In genomic region chr10:77339871-77340341, GRCm38 (mm10) we compare ENCODE assay signal across 8 mouse cellular contexts.
DNase-seq lines count a peak whose midpoint lies in the region; ATAC-seq and TF ChIP-seq lines count a peak whose summit lies in the region.

No protein-coding gene starts in this region.

- peak overlapping the region; percentile 54 for H3K4me2 ChIP-seq in intestine, embryonic 15.5 days (replicated peaks)
- peak overlapping the region; percentile 86 for H3K4me2 ChIP-seq in midbrain, postnatal 0 days (ENCODE audit: low read depth, low read length, poor library complexity, severe bottlenecking)

- H3K9me3 ChIP-seq in intestine, embryonic 15.5 days: no peaks in the 10 kb centered on the region
- no peaks in the 10 kb centered on the region for H3K9me3 ChIP-seq in midbrain, postnatal 0 days (ENCODE audit: low read length)

- H3K27ac ChIP-seq in intestine, embryonic 15.5 days: no peak overlapping the region
- H3K27ac ChIP-seq in midbrain, postnatal 0 days (ENCODE audit: low read depth, low read length): no peak overlapping the region

- no peak overlapping the region; the same call in 1 of the 2 replicates for H3K9ac ChIP-seq in intestine, embryonic 15.5 days
- peak overlapping the region; percentile 44; the same call in 1 of the 2 replicates for H3K9ac ChIP-seq in midbrain, postnatal 0 days (replicated peaks; ENCODE audit: low read length, poor library complexity, severe bottlenecking)

- H3K4me3 ChIP-seq in intestine, embryonic 15.5 days (replicated peaks): peak overlapping the region; percentile 21
- peak overlapping the region; percentile 41 for H3K4me3 ChIP-seq in midbrain, postnatal 0 days (ENCODE audit: low read depth, low read length)

- TF ChIP-seq CTCF in midbrain, postnatal 0 days (IDR thresholded peaks at IDR 0.05): peak; percentile 81

- 23% methylated on average over 18 of the region's 18 CpGs for WGBS in intestine, embryonic 15.5 days
- WGBS in midbrain, postnatal 0 days: 3% methylated on average over 18 of the region's 18 CpGs

- no peaks in the 10 kb centered on the region for H3K27me3 ChIP-seq in intestine, embryonic 15.5 days (replicated peaks)
- no peaks in the 10 kb centered on the region for H3K27me3 ChIP-seq in midbrain, postnatal 0 days (ENCODE audit: insufficient read depth, low read length)

- DNase-seq in cerebellum, postnatal 10 days: peak; percentile 72 to 74
- DNase-seq in cerebellum, adult 9-10 months: no peak
- peak; percentile 56 for DNase-seq in testis, postnatal 10 days (ENCODE audit: low spot score)
- DNase-seq in testis, postnatal 14 days (ENCODE audit: low spot score): no peak
- DNase-seq in midbrain, postnatal 0 days (ENCODE audit: low spot score): peak; percentile 71
- no peak for DNase-seq in thymus, postnatal 36 days
- DNase-seq in urinary bladder, postnatal 36 days (ENCODE audit: low spot score in 2 of 2): no peak

- H3K36me3 ChIP-seq in intestine, embryonic 15.5 days: no peaks in the 10 kb centered on the region
- H3K36me3 ChIP-seq in midbrain, postnatal 0 days (ENCODE audit: insufficient read depth, low read length): no peaks in the 10 kb centered on the region

- no peak for ATAC-seq in intestine, embryonic 15.5 days
- peak; percentile 56; the same call in 1 of the 2 replicates for ATAC-seq in midbrain, postnatal 0 days (ENCODE audit: low FRiP score)

- 0 out of 2 replicates have a peak, but pooled peaks cover 3% of the 10 kb centered on the region for H3K4me1 ChIP-seq in intestine, embryonic 15.5 days (replicated peaks)
- H3K4me1 ChIP-seq in midbrain, postnatal 0 days (ENCODE audit: insufficient read depth, low read length): peaks cover 6% of the 10 kb centered on the region; the same call in 1 of the 2 replicates

Comparison
In these comparisons a context has a peak if more than half of its experiments do, and no peak if none do; other contexts are left out.
1. DNase-seq: peak in cerebellum, postnatal 10 days (2 of 2), testis, postnatal 10 days (single experiment) and midbrain, postnatal 0 days (single experiment); none in cerebellum, adult 9-10 months (single experiment), testis, postnatal 14 days (single experiment), thymus, postnatal 36 days (0 of 2) and urinary bladder, postnatal 36 days (0 of 2).